Mouse (Mus musculus) naive thymus-derived CD4-positive, alpha-beta T cell, adult 2 months (primary cell): Measurements from ENCODE around the gene Gm14137.

Experiments
- DNase-seq: peaks from one replicate; pipeline ENCODE4 v3.0.0-alpha.2; 2011; ENCODE audit warnings: low read depth

The Gm14137 gene

DNA sequence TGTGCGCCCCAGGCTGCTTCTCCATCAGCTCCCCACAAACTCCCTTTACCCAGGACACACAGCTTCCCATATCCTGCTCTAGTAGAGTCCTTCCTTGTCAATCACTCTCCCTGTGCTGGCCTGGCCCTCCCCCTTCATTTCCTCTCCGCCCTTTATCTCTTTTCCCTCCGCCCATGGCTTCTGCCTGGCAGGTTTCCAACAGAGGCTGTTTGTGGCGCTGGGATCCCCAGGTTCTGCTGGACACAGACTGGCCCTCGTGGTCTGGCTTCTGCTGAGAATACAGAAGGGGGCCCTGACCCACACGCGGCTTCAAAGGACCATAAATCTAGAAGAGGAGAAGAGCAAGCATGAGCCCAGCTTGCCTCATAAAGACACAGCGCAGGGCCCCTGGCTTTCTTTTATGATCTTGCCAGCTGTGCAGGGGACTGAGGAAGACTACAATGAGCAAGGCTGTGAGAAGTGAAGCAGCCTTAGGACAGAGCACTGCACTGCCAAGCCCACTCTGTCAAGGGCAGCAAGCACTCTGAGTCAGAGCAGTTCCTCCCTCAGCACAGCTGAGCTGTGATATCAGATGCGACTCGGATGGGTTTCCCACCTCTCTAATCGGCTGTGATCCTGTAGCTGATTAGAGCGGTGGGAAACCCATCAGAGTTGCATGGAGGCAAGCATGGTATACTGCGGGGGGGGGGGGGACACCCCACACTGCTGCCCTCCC, 1.3 kb upstream of the Gm14137 start:
- no peak for DNase-seq

DNA sequence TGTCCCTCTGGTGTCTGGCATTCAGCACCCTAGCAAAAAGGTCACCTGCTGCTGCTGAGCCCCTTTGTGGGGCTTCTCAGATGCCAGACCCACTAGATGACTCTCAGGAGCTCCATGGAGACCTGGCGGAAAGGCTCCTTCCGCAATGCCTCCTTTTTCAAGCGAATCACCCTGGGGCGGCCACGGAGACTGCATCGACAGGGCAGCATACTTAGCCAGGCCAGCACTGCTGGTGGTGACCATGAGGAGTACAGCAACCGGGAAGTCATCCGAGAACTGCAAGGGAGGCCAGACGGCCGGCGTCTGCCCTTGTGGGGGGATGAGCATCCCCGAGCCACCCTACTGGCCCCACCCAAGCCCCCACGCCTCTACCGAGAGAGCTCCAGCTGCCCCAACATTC, 557 bp downstream of the Gm14137 start:
- no peak for DNase-seq

DNA sequence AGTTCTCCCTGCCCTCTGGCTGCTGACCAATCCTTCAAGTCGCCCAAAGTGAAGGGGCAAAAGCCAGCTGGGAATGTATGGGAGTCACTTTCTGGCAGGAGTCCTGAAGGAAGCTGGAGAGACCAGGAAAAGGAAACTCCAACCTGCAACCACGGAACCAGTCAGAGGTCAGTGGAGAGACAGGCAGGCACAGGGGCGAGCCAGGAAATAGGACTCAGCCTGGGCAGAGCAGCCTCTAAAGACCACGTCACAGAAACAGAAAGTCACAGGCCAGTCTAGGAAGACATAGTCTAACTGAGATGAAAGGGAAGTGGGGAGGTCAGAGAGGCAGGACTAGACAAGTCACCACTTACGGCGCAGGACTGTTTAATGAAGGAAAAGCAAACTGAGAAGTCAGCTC, 1.3 kb downstream of the Gm14137 start:
- no peak for DNase-seq

DNA sequence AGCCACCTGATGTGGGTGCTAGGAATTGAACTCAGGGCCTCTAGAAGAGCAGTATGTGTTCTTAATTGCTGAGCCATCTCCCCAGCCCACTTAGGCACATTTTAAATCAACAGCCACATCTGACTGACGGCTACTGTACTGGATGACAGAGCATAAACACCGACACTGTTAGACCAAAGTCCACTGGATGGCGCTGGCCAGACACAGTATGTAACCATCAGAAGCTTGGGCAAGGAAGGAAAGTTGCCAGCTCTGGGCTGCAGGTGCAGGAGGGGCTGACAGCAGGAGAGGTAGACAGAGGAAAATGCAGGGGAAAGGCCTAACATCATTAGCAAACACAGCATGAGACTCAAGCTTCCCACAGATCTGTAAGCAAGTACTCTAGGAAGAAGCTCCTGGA, 2.5 kb downstream of the Gm14137 start:
- DNase-seq = no peak

DNA sequence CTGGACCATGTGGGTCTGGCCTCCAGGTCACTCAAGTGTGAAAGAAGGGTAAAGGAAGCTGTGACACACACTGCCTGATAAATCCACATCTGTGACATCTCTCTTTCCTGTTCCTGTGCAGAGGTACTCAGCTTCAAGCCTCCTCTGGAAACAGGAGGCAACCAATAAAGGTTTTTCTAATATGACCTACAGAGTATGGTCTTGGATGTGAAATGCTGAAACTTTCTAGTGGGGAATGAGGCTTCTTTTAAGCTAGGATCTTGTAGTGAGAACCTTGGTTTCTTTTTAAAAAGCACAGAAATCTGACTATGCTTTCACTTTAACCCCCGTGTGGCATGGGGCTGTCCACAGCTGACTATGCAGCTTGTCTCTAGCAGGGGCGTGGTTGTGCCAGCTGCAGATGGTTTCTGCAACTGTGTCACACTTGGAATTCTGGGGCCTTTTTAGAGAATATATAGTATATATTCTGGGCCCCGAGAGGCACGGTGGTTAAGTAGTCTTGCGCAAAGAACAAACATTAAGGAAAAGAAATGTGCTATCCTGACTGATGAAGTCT, 3.2 kb downstream of the Gm14137 start:
- no peak for DNase-seq

DNA sequence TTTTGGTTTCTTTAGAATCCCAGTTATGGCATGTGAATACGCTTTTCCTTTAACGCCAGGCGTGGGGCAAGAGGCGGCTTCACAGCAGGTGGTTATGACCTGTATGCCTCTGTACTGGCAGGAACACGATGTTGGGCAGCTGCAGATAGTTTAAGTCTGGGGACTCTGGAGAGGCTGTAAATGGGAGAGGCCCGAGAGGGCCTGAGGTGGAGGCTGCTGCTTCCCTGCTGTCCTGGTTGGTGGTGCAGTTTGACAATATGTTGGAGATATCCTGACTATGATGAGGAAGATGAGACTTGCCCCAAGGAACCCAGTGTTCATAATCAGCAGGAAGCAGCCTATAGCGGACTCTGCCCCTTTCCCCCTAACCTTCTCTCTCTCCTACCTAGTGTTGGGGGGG, 8.6 kb downstream of the Gm14137 start:
- DNase-seq = no peak

DNA sequence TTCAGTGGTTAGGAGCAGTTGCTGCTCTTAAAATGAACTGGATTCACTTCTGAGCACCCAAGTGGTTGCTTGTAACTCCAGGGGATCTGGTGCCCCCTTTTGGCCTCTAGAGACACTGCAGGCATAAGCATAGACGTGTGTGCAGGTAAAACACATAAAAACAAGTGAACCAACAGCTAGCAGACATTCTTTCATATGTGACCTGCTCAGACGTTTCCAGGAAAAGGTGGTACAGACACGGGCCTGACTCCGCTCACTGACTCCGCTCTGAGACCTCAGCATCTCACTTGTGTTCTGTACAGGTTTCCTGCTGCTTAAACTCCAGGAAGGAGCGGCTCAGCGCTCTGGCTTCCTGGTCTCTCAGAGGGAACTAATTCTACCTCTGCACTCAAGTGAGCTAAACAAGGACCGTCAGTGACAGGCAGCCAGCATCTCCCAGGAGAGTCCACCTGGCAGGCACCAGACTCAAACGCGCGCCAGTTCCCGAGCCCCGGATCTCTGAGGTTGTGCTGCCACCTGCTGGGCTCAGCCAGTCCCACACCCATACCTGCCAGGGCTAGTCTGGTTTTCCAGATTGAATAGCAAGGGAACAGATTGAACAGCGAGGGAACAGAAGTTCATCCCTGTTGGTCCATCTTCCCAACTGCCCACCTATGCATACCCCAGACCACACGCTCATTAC, 14.9 kb downstream of the Gm14137 start:
- DNase-seq = peak; percentile 88

DNA sequence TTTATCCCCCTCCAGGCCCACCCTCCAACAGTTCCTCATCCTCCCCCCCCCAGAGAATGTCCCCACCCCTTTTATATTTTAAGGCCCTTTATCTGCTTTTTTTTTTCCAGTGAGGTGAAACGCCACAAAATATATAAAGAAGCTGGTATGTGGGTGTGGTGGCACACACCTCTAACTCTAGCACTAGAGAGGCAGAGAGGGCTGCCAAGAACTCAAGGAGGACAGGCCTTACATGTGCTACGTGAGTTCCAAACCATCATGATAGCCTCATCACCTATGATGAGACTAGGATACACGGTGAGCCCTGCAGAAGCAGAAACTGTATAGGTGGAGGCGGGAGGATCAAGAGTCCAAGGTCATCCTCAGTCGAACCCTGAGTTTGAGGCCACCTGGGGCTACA, 16.7 kb downstream of the Gm14137 start:
- DNase-seq = no peak

DNA sequence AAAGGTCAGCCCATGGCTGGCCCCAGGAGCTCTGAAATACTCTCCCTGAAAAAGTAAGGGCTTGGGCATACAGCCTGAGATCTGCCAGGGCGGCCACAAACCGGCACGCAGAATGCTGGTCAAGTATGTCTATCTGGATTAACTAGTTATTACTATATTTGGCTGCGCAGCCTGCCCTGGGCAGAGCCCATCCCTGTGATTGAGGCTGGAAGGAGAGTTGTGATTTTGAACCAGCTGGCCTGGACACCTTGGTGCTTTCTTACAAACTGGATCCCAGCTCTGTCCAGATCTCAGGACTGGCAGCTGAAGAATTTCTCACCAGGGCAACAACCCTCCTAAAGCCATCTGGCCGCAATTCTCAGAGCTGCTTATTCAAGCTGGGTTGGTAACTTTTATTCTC, 19.8 kb downstream of the Gm14137 start:
- no peak for DNase-seq

DNA sequence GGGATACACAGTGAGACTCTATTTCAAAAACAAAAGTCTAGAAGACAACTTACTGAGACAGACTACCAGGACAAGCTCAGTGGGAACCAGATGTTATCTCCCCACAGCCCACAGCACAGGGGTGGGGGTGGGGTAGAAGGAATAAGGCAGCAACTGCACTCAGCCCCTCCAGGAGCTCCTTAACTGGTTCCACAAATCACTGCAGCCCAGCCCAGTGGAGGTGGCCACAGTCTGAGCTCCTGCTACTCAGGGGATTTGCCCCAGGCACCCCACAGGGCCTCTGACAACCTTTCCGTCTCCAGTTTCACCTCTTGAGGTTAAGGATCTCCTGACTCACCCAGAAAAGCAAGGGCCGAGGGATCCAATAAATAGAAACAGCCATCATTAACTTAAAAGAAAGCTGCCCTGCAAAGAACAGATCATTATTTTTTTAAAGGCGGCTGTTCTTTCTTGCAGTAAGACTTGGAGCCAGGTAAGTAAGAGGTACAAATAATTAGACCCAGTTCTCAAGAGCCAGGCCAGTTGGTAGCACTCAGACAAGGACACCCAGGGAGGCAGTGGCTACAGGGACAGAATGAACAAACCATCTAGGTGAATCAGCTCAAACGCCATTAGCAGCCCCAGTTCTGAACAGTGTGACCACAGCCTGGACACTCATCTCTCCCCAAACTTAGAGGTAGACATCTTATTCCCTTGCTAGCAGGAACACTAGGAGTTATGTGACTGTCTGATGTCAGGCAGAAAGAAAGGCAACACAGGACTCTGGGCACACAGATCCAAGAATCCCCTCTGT, 22.2 kb downstream of the Gm14137 start:
- no peak for DNase-seq

DNA sequence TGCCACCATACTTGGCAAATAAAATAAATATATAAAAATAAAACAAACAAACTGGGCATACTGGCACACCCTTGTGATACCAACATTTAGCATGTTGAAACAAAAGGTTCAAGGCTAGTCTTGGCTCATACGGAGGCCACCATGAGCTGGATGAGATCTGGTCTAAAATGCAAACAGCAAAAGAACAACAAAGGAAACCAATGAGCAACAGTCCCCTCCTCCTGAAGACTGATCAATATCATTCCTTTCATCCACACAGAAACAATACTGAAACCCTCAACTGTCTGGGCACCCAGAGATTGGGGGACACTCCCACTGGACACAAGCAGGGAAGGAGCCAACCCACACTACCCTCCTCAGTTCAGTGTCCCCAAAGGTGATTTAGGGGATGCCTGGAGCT, 23.2 kb downstream of the Gm14137 start:
- no peak for DNase-seq

DNA sequence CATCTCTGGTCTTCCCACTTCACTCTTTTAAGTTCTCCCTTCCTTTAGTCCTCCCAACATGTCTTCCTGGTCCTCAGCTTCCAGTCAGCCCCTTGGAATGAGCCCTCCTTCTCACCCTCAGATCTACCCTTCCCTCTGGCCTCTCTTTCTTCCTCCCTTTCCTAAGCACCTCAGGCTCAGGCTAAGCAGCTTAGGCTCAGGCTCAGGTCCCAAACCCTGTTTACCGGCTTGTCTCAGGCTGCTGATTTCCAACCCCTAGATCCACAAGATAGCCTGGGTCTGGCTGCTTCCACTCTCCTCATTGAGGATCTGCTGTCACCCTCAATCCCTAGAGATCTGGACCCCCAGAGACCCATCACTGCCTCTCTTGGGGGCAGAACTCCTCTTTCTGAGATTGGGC, 23.7 kb downstream of the Gm14137 start:
- DNase-seq = no peak

DNA sequence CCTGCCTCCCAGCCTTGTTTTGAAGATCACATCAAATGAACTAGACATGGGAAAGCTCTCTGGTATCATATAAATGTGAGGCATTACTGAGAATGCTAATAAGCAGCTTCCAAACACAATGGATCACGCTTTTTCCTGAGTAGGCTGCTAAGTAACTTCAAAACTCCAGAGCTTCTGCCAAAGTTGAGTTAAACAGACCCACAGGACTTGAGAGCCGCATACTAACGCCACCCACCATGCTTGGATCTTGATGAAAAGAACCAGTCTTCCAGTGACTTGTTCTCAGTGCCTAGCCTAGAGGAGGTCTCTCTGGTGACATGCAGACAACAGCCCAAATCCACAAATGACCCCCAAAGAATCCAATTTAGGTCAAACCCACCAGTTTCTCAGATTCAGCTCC, 24.6 kb downstream of the Gm14137 start:
- DNase-seq = no peak

DNA sequence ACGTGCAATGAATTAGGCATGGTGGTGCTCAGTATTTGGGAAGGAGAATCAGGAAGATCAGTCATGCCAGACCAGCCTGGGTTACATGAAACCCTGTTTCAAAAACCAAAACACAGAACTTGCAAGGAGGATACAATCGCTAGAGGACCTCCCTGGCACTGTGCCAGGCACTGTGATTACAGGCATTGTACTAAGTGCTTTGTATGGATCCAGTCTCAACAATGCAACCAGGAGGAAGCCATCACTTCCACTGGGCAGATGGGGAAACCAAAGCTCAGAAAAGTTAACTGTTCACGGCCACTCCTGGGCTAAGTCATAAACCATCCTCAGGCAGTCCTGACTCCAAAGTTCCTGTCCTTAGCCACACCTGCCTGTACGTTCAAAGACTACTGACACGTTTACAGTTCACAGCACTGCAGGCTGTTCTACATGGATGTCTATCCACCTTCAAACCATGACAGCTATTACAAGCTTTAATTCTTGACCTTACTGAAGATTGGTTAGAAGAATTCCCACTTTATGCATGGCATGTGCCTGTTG, 28.7 kb downstream of the Gm14137 start:
- no peak for DNase-seq

DNA sequence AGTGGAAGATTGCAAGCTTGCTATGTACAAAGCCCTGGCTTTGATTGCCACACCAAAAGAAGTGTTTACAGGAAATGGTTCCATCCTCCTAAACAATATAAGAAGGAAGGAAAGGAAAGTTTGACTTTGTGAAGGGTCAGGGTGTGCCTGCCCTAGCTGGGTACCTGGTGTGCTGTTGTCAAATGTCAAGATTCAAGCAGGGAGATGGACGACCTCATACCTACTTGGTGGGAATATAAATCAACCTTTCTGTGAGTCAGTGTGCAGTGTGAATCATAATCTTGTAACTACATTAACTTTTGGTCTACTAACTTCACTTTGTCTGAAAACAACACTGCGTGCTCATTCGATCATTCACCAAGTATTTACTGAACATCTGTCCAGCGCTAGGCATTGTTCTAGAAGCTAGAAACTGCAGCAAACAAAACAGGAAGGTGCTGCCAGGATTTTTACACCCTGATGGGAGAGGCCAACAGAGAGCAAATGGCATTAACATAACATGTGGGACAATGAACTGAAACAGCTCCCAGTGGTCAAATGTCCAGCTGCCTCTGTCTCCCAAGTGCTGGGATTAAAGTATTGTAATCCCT, 29.7 kb downstream of the Gm14137 start:
- DNase-seq = no peak

DNA sequence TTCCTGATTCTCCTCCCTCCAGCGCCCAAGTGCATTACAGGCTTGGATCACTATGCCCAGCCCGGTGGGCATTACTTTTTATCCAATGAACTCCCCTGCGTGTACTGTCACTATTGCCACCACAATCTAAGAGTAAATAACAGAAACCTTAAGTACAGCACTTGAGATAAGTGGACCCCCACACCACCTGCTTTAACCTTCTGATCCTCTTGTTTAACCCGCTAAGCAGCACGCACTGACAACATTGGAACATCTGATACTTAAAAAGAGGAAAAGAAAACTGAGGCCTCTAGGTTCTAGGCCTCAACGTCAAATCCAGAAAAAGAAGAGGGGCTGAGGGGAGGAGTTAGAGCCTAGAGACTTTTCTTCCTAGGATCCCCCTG, 33.6 kb downstream of the Gm14137 start:
- no peak for DNase-seq

DNA sequence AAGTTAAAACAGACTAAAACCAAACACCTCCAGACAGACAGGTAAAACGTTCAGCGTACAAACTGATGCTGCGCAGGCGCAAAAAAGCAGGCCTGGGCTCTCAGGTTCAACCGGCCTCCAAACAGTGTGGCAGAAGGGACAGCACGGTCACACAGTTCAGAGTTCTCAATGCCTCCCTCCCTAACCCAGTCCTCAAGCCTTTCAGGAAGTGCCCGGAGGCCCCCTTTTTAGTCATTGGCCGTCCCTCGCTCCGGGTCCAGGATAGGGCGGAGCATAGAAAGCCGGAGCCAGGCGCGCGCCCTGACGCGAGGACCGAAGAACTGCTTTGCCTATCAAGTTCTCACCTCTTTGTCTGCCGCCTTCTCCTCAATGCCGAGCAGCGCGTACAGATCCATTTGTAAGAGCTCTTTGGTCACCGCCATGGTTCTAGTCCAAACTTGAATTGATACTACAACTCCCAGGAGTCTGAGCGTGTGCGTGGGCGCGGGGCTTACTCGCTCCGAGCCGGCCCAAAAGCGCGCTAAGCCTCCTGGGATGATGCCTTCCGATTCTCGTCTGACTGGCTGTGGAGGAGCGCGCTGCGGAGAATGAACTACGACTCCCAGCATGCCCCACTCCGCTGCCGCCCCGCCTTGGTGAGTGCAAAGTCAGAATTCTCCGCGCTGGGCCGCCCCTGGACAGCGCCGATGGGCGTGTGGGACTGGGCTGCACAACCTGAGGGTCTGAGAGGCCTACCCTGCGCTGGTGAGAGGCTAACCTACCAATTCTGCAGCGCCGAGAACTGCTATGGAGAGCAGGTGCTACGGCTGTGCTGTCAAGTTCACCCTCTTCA, 34.3 kb downstream of the Gm14137 start, which contains the start of the genes Zfyve19 and Dnajc17:
Zfyve19 (plus strand) TSS at position 274 of the 832 bp plus-strand sequence.
Dnajc17 (minus strand) TSS at position 452 of the 832 bp plus-strand sequence.
- peak; percentile 95 for DNase-seq

DNA sequence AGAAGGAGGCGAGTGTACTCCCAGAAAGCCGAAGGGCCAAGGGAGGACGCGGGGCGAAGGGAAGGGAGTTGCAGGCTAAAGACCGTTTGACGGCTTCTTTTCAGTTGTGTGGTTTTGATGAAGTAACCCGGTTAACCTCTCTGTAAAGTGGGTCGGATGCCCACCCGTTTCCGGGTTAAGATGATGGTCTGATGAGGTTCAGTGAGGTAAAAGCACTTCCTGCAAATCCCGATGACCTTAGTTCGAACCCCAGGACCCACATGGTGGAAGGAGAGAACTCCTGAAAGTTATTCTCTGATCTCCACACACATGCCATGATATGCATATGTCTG, 34.8 kb downstream of the Gm14137 start:
- DNase-seq = no peak
